19 mouse cellular contexts compared by ENCODE assay signal in the genomic region with DNA sequence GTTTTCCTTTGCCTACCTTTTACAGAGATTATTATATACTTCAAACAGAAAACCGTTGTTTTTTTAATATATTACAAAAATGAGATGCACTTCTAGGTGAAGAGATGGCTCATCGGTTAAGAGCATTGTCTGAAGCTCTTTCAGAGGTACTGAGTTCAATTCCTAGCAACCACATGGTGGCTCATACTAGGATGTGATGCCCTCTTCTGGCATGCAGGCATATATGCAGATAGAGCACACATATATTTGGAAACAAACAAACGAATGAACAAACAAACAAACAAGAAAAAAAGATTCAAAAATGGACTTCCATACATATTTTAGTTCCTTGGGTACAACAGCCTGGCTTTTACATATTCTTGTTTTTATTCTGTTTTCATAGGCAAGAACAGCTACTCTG.
A peak's percentile ranks its signal among the peaks of the same experiment; 100 is the strongest.
DNase-seq lines count a peak whose midpoint lies in the region; ATAC-seq and TF ChIP-seq lines count a peak whose summit lies in the region.
"Had no signal": no experiment of that assay in that cellular context is flagged by ENCODE, and none has a peak within 500 bp of the region (broad histone marks: within the 10 kb centered on the region; RNA-seq: fewer than 3 reads in every experiment).

No protein-coding gene starts in this region.

- 92% methylated on average over 3 of the region's 3 CpGs for WGBS in intestine, postnatal 0 days
- WGBS in intestine, embryonic 15.5 days: 94% methylated on average over 3 of the region's 3 CpGs

- CTCF ChIA-PET in Patski (lab: Charles Lee): interaction anchor here (1.4 kb wide), 1 partner anchor 183 kb away, joined by 3 read pairs; no protein-coding TSS in a partner anchor

- H3K4me1 ChIP-seq in intestine, postnatal 0 days (replicated peaks; ENCODE audit: control insufficient read depth, insufficient read depth, low read length): no peaks in the 10 kb centered on the region
- H3K4me1 ChIP-seq in intestine, embryonic 15.5 days (replicated peaks): no peaks in the 10 kb centered on the region
- H3K4me1 ChIP-seq: forebrain, embryonic 15.5 days; heart, embryonic 13.5 days; hindbrain, embryonic 12.5 days; limb, embryonic 15.5 days; neural tube, embryonic 13.5 days had no signal

- no peak overlapping the region for H3K27ac ChIP-seq in intestine, postnatal 0 days (ENCODE audit: low read depth, low read length)
- no peak overlapping the region for H3K27ac ChIP-seq in intestine, embryonic 15.5 days
- H3K27ac ChIP-seq: forebrain, embryonic 15.5 days; heart, embryonic 13.5 days; hindbrain, embryonic 12.5 days; limb, embryonic 15.5 days; neural tube, embryonic 13.5 days had no signal

- H3K4me3 ChIP-seq in intestine, postnatal 0 days (ENCODE audit: low read depth, low read length): no peak overlapping the region
- H3K4me3 ChIP-seq in intestine, embryonic 15.5 days (replicated peaks): no peak overlapping the region
- H3K4me3 ChIP-seq: forebrain, embryonic 15.5 days; heart, embryonic 13.5 days; hindbrain, embryonic 12.5 days; limb, embryonic 15.5 days; neural tube, embryonic 13.5 days had no signal

- POLR2A ChIA-PET in Patski (lab: Charles Lee): no interaction called here

- peaks cover 22% of the 10 kb centered on the region; the same call in 1 of the 2 replicates for H3K36me3 ChIP-seq in intestine, postnatal 0 days (ENCODE audit: control insufficient read depth, insufficient read depth)
- H3K36me3 ChIP-seq in intestine, embryonic 15.5 days: peaks cover 4% of the 10 kb centered on the region; the same call in 1 of the 2 replicates

- ATAC-seq in intestine, postnatal 0 days: no peak
- ATAC-seq in intestine, embryonic 15.5 days: no peak
- ATAC-seq in Patski: no peak
- ATAC-seq: forebrain, embryonic 15.5 days; midbrain, embryonic 16.5 days had no signal

- H3K9me3 ChIP-seq in intestine, postnatal 0 days (ENCODE audit: control insufficient read depth): no peaks in the 10 kb centered on the region
- H3K9me3 ChIP-seq in intestine, embryonic 15.5 days: no peaks in the 10 kb centered on the region
- H3K9me3 ChIP-seq: forebrain, embryonic 15.5 days; heart, embryonic 13.5 days; hindbrain, embryonic 12.5 days; limb, embryonic 15.5 days; neural tube, embryonic 13.5 days had no signal

- no peak overlapping the region for H3K9ac ChIP-seq in intestine, postnatal 0 days (ENCODE audit: low read depth, low read length)
- H3K9ac ChIP-seq in intestine, embryonic 15.5 days: no peak overlapping the region
- H3K9ac ChIP-seq: forebrain, embryonic 15.5 days; heart, embryonic 13.5 days; hindbrain, embryonic 12.5 days; limb, embryonic 15.5 days; neural tube, embryonic 13.5 days had no signal

- peak; percentile 53 for TF ChIP-seq CTCF in intestine, postnatal 0 days (IDR thresholded peaks at IDR 0.05; ENCODE audit: low read depth)
- TF ChIP-seq CTCF in Patski (IDR thresholded peaks at IDR 0.05): peak; percentile 48

- in situ Hi-C loops in Patski (cut with MboI; ENCODE audit: low pct_unique_long_range_greater_than_20kb): no loop called here

- H3K27me3 ChIP-seq in intestine, postnatal 0 days (replicated peaks; ENCODE audit: control insufficient read depth, insufficient read depth, low read length): no peaks in the 10 kb centered on the region
- no peaks in the 10 kb centered on the region for H3K27me3 ChIP-seq in intestine, embryonic 15.5 days (replicated peaks)
- H3K27me3 ChIP-seq in Patski: no peaks in the 10 kb centered on the region
- H3K27me3 ChIP-seq: forebrain, embryonic 15.5 days; heart, embryonic 13.5 days; hindbrain, embryonic 12.5 days; limb, embryonic 15.5 days; neural tube, embryonic 13.5 days had no signal

- DNase-seq in retina, postnatal 1 day: peak; percentile 7
- DNase-seq in retina, embryonic 14.5 days (ENCODE audit: low spot score): no peak
- DNase-seq in Patski (ENCODE audit: low read depth, low spot score): no peak
- DNase-seq in spleen, postnatal 36 days (ENCODE audit: low spot score in 2 of 2): no peak
- no peak for DNase-seq in adrenal gland, adult 18-20 months (ENCODE audit: low spot score in 2 of 2)
- DNase-seq: cerebellum, adult 11 months; gastrocnemius, postnatal 14 days; kidney, adult 8-10 months; lung, postnatal 14 days; right cerebral cortex, adult 18-20 months; thymus, adult 18-20 months had no signal

- H3K4me2 ChIP-seq in intestine, postnatal 0 days (replicated peaks; ENCODE audit: low read depth): no peak overlapping the region
- H3K4me2 ChIP-seq in intestine, embryonic 15.5 days (replicated peaks): no peak overlapping the region
- H3K4me2 ChIP-seq: forebrain, embryonic 15.5 days; heart, embryonic 13.5 days; hindbrain, embryonic 12.5 days; limb, embryonic 15.5 days; neural tube, embryonic 13.5 days had no signal
